Mouse (Mus musculus) left cerebral cortex, postnatal 10 days (tissue): Measurements from ENCODE around the gene 4930432M17Rik. TPM values are rescaled to one million over a fixed set of nuclear protein-coding genes. Genes with fewer than 3 reads are reported as not detected.
A peak's percentile ranks its signal among the peaks of the same experiment; 100 is the strongest.

ENCODE experiments used
- DNase-seq, 2 experiments: peaks; one replicate each; pipeline ENCODE4 v3.0.0; 2021 to 2022; ENCODE audit warnings: low spot score in 2 of 2, mixed read lengths in 1 of 2; ENCODE audit errors: extremely low spot score in 1 of 2
- intact Hi-C: fragments of 180-260 bp; cut with DNase I; formaldehyde crosslinking; loops from one replicate; pipeline ENCODE4 v1.15.1; 2025
- total RNA-seq, 2 experiments: library from RNA; stranded (reverse); gene quantifications; 2 replicates each; pipeline ENCODE4 v1.2.3; 2021

Gene 4930432M17Rik
- total RNA-seq, 2 experiments from 2014 or later: not detected

DNA sequence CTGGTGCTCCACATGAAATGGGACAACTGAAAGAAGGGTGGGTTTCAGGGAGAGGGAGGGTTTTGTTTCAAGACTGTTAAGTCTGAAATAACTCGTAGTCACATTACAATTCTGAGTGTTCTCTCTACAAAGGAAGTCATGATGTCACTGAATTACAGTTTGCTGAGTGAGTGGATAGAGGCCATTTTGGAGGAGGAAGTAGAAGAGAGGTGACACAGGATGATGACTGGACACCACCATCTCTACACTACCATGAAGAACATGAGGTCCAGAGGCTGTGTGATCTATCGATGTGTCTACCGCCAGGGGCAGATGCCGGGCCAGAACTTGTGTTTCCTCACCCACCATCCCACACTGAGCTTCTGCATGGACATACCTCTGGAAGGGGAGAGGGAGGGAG, 13.6 kb upstream of the 4930432M17Rik start:
- intact Hi-C loops: no loop called here
- no peak for DNase-seq

DNA sequence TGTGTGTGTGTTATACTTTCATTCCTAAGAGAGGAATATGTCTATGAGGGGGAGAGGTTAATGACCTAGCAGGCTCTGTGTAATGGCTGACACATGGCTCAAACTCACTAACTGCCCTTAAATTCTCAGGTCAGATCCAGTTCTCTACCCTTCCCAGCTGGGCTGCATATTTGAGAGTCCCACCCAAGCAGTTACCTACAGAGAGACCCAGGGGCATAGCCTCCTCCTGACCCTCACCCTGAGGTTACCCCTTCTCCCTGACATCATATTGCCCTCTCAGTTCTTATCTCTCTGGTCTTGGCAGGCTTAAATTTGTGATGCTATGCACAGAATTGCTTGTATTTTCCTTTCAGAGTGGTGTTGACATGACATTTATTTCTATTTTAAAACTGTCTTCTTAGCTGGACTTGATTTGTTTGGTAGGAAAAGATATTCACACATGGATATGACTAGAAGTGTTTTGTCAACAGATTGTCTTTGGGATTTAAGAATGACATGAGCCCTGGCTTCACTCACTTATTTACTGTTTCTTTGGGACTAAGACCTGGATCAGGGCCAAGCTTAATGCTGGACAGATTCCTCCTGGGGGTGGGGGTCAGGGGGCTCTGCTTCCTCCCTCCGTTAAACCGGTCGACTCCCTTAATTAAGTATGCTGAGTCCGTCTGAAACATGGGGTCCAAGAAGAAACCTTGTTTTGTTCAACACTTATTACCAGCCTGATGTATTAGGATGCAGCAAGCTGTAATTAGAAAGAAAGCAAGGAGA, 7.7 kb upstream of the 4930432M17Rik start:
- intact Hi-C loops: no loop called here
- DNase-seq: no peak

GRCm38 (mm10) chr3:121663470-121663847, 7.1 kb upstream of the 4930432M17Rik start:
- DNase-seq: no peak
- intact Hi-C loops: no loop called here

- intact Hi-C loops: no loop called here
- no peak for DNase-seq
Measured at GRCm38 (mm10) chr3:121672135-121672790, 1.7 kb downstream of the 4930432M17Rik start.

DNA sequence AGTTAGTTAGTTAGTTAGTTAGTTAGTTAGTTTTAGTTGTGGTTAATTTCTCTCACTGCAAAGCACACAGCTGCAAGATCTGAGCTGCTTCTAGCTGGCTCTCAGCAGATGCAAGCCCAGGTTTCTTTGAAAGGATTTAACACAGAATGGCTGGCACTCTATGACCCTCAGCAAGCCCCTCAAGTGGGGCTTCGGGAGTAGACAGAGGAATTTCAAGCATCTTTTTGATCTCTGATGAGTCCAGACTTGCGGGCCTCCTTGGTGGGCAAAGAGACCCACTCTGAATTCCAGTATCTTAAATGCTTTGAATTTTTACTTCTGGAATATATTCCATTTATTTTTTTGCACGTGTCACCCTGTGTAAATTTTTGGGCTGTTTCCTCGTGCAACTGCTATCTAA, 8.4 kb downstream of the 4930432M17Rik start:
- intact Hi-C loops: no loop called here
- no peak for DNase-seq

- DNase-seq: no peak
- intact Hi-C loops: no loop called here
Measured at GRCm38 (mm10) chr3:121679443-121679842, 8.9 kb downstream of the 4930432M17Rik start.

DNA sequence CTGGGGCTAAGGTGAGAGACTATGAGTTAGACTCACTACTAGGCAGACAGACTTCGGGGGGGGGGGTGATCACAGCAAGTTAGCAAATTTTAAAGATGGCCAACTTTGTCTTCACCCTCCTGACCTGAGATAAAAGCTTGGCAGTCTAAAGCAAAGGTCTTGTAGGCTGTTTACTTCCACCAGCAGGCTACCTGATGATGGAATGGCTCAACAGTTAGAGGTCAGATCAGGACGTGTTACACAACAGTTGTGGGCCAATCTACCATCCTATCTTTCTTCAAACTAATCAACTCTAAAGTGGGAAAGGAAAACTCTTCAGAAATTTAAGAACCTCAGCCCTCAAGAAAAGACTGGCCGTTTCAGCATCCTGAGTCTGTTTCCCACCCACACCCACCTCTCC, 9.6 kb downstream of the 4930432M17Rik start:
- intact Hi-C loops: no loop called here
- DNase-seq: no peak

DNA sequence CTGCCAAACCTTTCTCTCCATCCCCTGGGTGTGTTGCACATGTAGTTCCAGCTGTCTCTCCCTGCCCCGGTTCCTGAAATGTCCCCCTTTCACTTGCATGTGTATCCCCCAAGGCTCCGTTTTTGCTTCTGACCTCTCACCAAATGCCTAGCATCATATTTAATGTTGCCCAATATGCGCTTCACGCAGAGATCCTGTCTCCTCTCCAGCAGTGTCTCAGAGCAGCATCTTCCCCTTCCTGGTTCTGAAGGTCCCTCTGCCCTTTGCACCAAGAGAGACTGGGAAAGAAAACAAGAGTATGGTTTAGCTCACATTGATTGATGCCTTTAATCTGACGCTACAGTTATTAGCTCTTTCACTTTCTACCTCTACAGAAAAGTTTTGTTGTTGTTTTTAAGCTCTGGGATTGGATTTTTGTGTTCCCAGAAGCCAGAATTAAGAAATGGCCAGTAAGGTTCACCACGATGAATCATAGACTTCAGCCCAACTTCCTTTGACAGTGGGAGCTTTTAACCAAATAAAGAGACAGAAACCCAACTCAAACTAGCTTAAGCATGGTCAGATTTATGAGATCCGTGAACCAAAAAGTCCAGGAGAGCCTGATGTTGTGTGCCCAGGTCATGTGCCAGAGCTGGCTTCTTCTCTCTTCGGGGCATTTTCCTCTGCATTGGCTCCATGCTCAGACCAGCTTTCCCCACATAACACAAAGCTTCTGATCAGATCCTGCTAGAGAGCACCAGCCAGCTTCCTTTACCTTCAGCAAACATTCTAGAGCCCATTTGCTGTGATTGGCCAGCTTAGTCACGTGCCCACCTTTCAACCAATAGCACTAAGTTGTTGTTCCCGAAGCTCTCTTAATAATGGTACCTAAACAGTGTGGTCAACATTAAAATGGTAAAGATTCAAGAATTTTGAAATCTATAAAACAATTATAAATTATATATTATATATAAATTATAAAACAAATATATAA, 12.2 kb downstream of the 4930432M17Rik start:
- DNase-seq: no peak
- intact Hi-C loops: no loop called here

DNA sequence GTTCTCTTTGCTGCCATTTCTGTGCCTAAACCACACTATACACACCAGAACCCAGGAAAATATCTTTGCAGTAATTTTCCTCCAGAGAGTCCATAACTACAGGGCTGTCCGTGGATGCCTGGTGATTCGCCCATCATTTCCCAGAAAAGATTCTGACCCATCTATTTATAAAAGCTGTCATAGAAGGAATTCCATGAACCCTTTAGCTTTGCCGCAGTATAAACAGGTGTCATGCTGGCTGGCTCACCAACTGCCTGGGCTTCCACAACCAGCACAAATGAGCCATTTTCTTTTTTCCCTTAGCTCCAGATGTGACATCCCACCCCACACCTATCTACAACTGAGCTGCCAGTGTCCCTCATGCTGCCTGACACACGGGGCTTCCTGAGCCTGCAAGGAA, 14.0 kb downstream of the 4930432M17Rik start:
- intact Hi-C loops: no loop called here
- no peak for DNase-seq

GRCm38 (mm10) chr3:121684963-121685362, 14.4 kb downstream of the 4930432M17Rik start:
- DNase-seq: no peak
- intact Hi-C loops: no loop called here

DNA sequence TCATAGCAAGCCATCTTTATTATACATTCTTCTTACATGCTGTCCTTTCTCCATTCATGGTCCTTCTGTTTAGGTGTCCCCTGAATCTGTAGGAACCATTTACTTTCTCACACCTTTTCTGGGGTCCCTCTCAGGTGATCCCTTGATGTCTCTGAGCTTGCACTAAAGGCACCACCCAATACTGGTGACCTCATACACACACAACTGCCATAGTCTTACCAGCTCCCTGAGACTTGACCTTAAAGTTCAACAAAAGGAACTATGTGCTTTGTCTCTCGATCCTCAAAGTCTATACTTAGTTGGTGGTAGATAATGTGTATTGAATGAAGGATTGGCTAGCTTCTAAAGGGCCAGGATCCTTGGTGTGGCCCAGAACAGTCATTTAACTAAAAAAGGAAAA, 15.4 kb downstream of the 4930432M17Rik start:
- DNase-seq: no peak

GRCm38 (mm10) chr3:121686408-121686911, 15.9 kb downstream of the 4930432M17Rik start:
- DNase-seq: peak in 1 of 2 experiments; percentile 48
- intact Hi-C loops: no loop called here

More for the DNA sequence above, 15.4 kb downstream of the 4930432M17Rik start:
- intact Hi-C loops: no loop called here

DNA sequence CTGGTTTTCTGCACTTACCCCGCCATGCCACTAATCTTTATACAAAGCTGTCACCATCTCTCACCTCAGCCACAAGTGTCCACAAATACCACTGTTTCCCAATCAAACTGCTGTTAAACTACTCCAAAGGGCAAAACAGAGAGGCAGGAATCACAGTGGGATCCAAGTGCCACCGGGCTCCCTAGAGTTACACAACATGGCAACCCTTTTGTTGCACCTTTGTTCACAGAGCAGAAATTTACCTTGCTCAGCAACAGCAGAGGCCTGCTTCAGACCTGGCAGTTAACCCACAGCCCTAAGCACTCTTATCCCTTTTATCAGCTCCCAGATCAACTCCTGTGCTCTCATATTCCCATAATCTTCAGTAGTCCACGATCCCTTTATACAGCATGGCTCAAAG, 17.2 kb downstream of the 4930432M17Rik start:
- intact Hi-C loops: no loop called here
- no peak for DNase-seq

DNA sequence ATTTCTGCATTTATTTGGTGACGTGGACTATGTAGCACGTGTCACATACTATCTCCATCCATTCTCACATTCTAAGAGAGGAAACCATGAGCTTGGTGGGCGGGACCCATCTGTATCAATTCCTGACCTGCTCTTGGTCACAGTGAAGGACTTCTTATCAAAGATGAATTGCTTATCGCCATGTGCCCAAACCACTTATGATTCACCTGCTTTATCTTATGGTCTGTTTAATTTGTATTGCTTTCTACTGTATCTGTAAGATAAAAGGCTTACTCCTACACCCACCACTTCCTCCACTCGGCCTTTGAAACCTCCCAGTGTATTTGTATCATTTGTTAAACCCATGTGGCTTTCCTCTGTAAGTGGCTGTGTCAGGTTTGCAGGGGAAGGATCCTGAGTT, 18.5 kb downstream of the 4930432M17Rik start:
- intact Hi-C loops: no loop called here
- no peak for DNase-seq

GRCm38 (mm10) chr3:121689697-121690096, 19.1 kb downstream of the 4930432M17Rik start:
- no peak for DNase-seq

DNA sequence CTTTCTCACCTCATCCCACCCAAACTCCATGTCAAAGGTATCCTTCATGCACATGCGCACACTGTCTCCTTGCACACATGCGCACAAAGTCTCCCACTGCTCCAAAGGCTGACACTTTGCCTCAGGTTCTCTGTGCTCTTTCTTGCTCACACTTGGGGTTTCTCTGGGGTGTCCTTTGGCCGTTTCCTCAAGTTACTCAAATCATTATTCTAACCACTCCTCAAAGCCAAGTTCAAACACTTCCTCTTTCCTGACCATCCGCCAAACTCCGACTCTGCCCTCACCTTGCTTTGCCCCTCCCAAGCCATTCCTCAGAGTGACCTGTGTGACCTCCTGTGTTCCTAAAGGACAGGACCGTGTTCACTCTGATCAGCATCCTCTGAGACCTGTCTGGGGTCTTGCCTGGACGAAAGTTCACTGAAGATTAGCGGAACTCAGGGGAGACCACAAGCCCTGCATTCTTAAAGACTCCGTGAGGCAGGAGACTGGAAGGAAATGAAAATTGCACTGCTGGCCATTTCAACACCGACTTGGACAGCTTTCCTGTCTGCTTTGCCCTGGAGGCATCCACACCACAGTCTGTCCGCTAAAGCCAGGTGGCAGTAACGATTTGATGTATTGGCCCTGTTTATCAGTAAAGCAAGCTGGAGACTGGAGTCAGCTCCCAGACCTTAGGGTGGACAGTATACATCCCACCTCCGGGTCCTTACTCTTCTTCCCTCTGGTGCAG, 22.6 kb downstream of the 4930432M17Rik start:
- DNase-seq: no peak
- intact Hi-C loops: no loop called here

More at GRCm38 (mm10) chr3:121689697-121690096, 19.1 kb downstream of the 4930432M17Rik start:
- intact Hi-C loops: no loop called here

DNA sequence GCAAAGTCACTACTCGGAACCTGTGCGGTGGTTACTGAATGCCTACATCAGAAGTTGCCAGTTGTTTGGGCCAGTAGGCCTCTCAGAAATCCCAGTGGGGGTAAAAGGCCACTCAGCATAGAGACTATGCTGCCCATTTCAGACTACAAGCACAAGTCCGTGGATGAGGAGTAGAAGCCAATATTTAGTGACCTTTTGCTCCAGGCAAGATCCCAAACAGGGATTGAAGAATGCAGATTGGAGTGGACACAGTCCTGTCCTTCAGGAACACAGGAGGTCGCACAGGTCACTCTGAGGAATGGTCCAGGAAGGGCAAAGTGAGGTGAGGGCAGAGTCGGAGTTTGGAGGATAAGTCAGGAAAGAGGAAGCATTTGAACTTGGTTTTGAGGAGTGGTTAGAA, 23.2 kb downstream of the 4930432M17Rik start:
- intact Hi-C loops: no loop called here
- no peak for DNase-seq

DNA sequence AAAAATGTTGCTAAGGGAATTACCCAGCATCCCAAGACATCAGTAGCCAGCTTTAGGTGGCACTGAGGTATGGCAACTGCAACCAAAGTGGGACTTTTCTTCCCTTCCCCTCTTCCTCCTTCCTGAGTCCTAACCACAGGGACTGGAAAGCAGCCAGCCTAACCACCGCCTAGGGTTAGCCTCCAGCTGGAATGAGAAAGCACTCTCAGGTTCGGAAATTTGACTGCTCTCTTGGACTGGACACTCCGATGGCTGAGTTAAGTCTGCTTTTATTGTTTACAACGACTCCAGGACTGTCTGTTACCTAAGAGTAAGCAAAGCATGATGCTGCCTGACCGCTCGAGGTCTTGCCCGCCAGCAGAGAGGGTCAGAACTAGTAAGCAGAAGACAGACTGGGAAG, 26.6 kb downstream of the 4930432M17Rik start:
- intact Hi-C loops: no loop called here

More for the DNA sequence above, 26.6 kb downstream of the 4930432M17Rik start:
- DNase-seq: peak in 1 of 2 experiments; percentile 56
